Mouse (Mus musculus): ENCODE measurements around the gene Rps2. TPM values are rescaled to one million over a fixed set of nuclear protein-coding genes. Genes with fewer than 3 reads are reported as not detected.
"Not testable (repeated sequence)": the region's sequence is repeated elsewhere in the genome, so short reads cannot be mapped to it uniquely, and the experiment has no call there.

The Rps2 gene
- 732 and 739 TPM in 2 replicates for polyA plus RNA-seq (2015; fragmentation: Nextera tagmentation; extraction: Ambion mirVana)

GRCm38 (mm10) chr17:24717943-24718342, at the start of gene Rps2, which contains the start of gene Rnf151:
TSS of gene Rps2 (plus strand) at chr17:24718116.
TSS of gene Rnf151 (minus strand) at chr17:24718063.
- Histone ChIP-seq H3K4me2 (ENCODE audit: low read length) (peak within 1 kb of the TSS; percentile 62), H3K9me3 (ENCODE audit: control insufficient read depth, low read length) (no peaks in the 10 kb centered on the region), H3K27ac (ENCODE audit: low read depth, low read length) (no peak within 1 kb of the TSS), H3K9ac (ENCODE audit: low read depth, low read length) (no peak within 1 kb of the TSS; the same call in 1 of the 2 replicates), H3K4me3 (ENCODE audit: low read length) (peak within 1 kb of the TSS; percentile 89), H3K4me1 (ENCODE audit: control insufficient read depth, insufficient read depth, low read depth, low read length) (peaks cover 23% of the 10 kb centered on the region), H3K36me3 (ENCODE audit: control insufficient read depth, insufficient read depth, low read length) (peaks cover 16% of the 10 kb centered on the region), H3K27me3 (replicated peaks; ENCODE audit: control insufficient read depth, insufficient read depth, low read length) (no peaks in the 10 kb centered on the region)
- no peak for ATAC-seq
- 85% methylated on average over 4 of the region's 4 CpGs for WGBS

DNA sequence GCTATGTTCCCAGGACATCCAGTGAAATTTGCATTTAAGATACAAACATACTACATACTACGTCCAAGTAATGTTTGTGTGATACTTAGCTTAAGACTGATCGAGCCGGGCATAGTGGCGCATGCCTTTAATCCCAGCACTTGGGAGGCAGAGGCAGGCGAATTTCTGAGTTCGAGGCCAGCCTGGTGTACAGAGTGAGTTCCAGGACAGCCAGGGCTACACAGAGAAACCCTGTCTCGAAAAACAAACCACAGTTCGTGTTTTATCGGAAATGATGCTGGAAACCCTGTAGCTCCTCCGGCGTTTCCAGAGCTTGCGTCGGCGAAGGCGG, 48.7 kb upstream of the Rps2 start:
- peak overlapping the region; percentile 93 for H3K4me2 ChIP-seq (ENCODE audit: low read length)
- H3K27me3 ChIP-seq (replicated peaks; ENCODE audit: control insufficient read depth, insufficient read depth, low read length); H3K9me3 ChIP-seq (ENCODE audit: control insufficient read depth, low read length); H3K36me3 ChIP-seq (ENCODE audit: control insufficient read depth, insufficient read depth, low read length): not testable (repeated sequence)
- H3K4me1 ChIP-seq (ENCODE audit: control insufficient read depth, insufficient read depth, low read depth, low read length): peaks cover 26% of the 10 kb centered on the region
- peak overlapping the region; percentile 71 for H3K27ac ChIP-seq (ENCODE audit: low read depth, low read length)
- H3K4me3 ChIP-seq (ENCODE audit: low read length): peak overlapping the region; percentile 97
- peak; percentile 24 for ATAC-seq
- WGBS: 14% methylated on average over 15 of the region's 15 CpGs
- peak overlapping the region; percentile 99 for H3K9ac ChIP-seq (ENCODE audit: low read depth, low read length)

DNA sequence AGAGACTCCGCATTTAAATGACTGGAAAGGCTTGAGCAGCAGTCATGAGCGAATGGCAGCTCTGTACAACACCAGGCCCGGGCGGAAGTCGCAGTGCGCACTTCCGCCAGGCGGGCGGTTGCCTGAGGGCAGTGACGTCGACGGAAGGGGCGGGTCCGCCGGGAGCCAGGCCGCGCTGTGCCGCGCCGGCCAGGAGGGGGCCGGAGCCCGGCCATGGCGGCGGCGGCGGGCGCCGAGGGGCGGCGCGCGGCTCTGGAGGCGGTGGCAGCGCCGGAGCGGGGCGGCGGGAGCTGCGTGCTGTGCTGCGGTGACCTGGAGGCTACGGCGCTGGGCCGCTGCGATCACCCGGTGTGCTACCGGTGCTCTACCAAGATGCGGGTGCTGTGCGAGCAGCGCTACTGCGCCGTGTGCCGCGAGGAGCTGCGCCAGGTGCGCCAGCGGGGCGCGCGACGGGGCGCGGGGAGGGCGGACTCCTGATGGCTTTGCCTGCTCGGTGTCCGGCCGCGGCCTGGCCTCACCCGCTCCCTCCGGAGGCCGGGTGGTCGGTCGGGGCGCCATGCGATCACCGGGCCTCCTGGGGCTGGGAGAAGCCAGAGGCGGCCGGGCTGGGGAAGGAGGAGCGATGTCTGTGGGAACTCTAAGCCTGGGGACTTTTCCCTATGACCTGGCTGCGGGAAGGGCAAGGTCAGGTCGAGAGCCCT, 48.2 kb upstream of the Rps2 start, which contains the start of gene Zfp598:
Gene Zfp598, plus strand, starts transcription at position 143 of the 701 bp plus-strand sequence.
- no peaks in the 10 kb centered on the region for H3K27me3 ChIP-seq (replicated peaks; ENCODE audit: control insufficient read depth, insufficient read depth, low read length)
- WGBS: under 1% methylated on average over 65 of the region's 80 CpGs
- ATAC-seq: peak; percentile 98

DNA sequence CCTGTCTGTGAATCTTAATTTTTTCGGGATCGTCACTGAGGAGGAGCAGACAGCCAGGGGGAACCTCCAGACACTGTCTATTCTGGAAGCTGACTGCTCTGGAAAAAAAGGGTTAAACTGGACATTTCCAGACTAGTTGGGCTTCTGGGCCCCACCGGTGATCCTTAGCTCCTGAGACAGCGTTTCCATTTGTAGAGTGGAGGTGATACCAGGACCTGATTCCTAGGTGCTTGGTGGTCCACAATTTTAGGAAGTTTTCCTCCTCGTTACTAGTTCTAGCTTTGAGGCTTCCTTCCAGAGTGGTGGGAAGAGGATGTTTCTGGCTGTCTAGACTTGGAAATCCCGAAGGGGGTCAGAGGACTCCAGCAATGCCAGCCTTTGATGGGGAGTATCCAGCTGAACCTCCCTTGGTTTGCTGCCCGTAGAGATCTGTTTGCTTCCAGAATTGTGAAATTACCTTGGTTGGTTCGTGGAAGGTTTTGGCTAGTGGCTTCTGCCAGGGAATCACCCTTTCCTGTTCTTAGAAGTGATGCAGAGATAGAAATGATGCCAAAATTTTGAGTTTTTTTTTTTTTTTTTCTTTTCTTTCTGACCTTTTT, 47.6 kb upstream of the Rps2 start:
- WGBS: 12% methylated on average over 8 of the region's 8 CpGs

More for the DNA sequence above, 48.2 kb upstream of the Rps2 start, which contains the start of gene Zfp598:
- Histone ChIP-seq H3K4me3 (ENCODE audit: low read length) (peak within 1 kb of the TSS; percentile 97), H3K4me2 (ENCODE audit: low read length) (peak within 1 kb of the TSS; percentile 93), H3K9me3 (ENCODE audit: control insufficient read depth, low read length) (no peaks in the 10 kb centered on the region), H3K9ac (ENCODE audit: low read depth, low read length) (peak within 1 kb of the TSS; percentile 99), H3K4me1 (ENCODE audit: control insufficient read depth, insufficient read depth, low read depth, low read length) (peaks cover 26% of the 10 kb centered on the region), H3K27ac (ENCODE audit: low read depth, low read length) (peak within 1 kb of the TSS; percentile 92), H3K36me3 (ENCODE audit: control insufficient read depth, insufficient read depth, low read length) (no peaks in the 10 kb centered on the region)

DNA sequence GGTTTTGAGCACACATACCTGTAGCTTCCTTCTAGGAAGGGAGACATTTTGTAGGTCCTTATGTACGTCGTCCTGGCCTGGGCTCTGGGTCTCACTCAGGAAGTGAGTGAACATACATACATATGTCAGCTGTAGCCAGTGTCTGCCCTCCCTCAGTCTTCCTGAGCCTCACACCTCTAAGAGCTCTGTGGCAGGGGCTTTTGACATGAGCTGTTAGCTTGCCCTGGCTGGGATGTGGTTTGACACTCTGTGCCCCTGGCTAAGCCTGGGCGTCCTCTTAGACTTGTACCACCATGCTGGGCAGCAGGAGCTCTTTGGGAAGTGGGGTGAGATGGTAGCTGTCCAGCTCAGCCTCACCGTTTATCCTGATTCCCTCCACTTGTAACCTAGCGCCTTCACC, 46.6 kb upstream of the Rps2 start:
- H3K4me2 ChIP-seq (ENCODE audit: low read length): peak overlapping the region; percentile 93
- H3K36me3 ChIP-seq (ENCODE audit: control insufficient read depth, insufficient read depth, low read length): no peaks in the 10 kb centered on the region
- H3K9ac ChIP-seq (ENCODE audit: low read depth, low read length): no peak overlapping the region
- H3K4me3 ChIP-seq (ENCODE audit: low read length): no peak overlapping the region; the same call in 1 of the 2 replicates
- no peak overlapping the region for H3K27ac ChIP-seq (ENCODE audit: low read depth, low read length)
- H3K27me3 ChIP-seq (replicated peaks; ENCODE audit: control insufficient read depth, insufficient read depth, low read length): no peaks in the 10 kb centered on the region
- H3K9me3 ChIP-seq (ENCODE audit: control insufficient read depth, low read length): no peaks in the 10 kb centered on the region
- peaks cover 26% of the 10 kb centered on the region for H3K4me1 ChIP-seq (ENCODE audit: control insufficient read depth, insufficient read depth, low read depth, low read length)
- WGBS: 67% methylated on average over 5 of the region's 5 CpGs
- no peak for ATAC-seq

More for the DNA sequence above, 47.6 kb upstream of the Rps2 start:
- H3K4me1 ChIP-seq (ENCODE audit: control insufficient read depth, insufficient read depth, low read depth, low read length): peaks cover 26% of the 10 kb centered on the region
- H3K27ac ChIP-seq (ENCODE audit: low read depth, low read length): peak overlapping the region; percentile 92
- peak overlapping the region; percentile 93 for H3K4me2 ChIP-seq (ENCODE audit: low read length)
- no peaks in the 10 kb centered on the region for H3K36me3 ChIP-seq (ENCODE audit: control insufficient read depth, insufficient read depth, low read length)
- H3K9me3 ChIP-seq (ENCODE audit: control insufficient read depth, low read length): no peaks in the 10 kb centered on the region
- H3K4me3 ChIP-seq (ENCODE audit: low read length): peak overlapping the region; percentile 97
- ATAC-seq: no peak
- peak overlapping the region; percentile 99 for H3K9ac ChIP-seq (ENCODE audit: low read depth, low read length)
- H3K27me3 ChIP-seq (replicated peaks; ENCODE audit: control insufficient read depth, insufficient read depth, low read length): no peaks in the 10 kb centered on the region

GRCm38 (mm10) chr17:24672141-24672540, 45.8 kb upstream of the Rps2 start:
- Histone ChIP-seq H3K4me3 (ENCODE audit: low read length) (no peak overlapping the region), H3K9me3 (ENCODE audit: control insufficient read depth, low read length) (no peaks in the 10 kb centered on the region), H3K9ac (ENCODE audit: low read depth, low read length) (no peak overlapping the region), H3K27ac (ENCODE audit: low read depth, low read length) (no peak overlapping the region), H3K27me3 (replicated peaks; ENCODE audit: control insufficient read depth, insufficient read depth, low read length) (no peaks in the 10 kb centered on the region), H3K36me3 (ENCODE audit: control insufficient read depth, insufficient read depth, low read length) (peaks cover 1% of the 10 kb centered on the region; the same call in 1 of the 2 replicates), H3K4me1 (ENCODE audit: control insufficient read depth, insufficient read depth, low read depth, low read length) (peaks cover 26% of the 10 kb centered on the region), H3K4me2 (ENCODE audit: low read length) (peak overlapping the region; percentile 22)
- 40% methylated on average over 5 of the region's 5 CpGs for WGBS
- no peak for ATAC-seq

DNA sequence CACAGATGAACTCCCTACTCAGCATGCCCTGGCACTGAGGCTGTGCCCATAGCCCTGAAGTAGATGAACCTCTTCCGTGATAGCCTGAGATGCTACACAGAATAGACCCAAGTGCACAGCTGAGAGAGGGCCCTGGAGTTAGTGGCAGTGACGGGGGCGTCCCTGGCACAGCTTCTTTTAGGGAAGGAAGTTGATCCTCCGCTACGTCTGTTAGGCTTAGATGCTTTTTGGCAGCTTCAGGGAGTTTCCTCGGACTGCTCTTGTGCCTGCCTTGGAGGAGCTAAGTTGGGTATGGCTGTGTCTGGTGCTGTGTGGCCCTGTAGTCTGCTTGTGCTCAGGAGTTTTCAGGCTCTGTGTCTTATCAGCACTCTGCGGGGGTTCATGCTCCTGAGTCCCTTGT, 43.6 kb upstream of the Rps2 start:
- WGBS: 84% methylated on average over 7 of the region's 7 CpGs
- Histone ChIP-seq H3K36me3 (ENCODE audit: control insufficient read depth, insufficient read depth, low read length) (peaks cover 10% of the 10 kb centered on the region), H3K4me1 (ENCODE audit: control insufficient read depth, insufficient read depth, low read depth, low read length) (peaks cover 23% of the 10 kb centered on the region), H3K27me3 (replicated peaks; ENCODE audit: control insufficient read depth, insufficient read depth, low read length) (no peaks in the 10 kb centered on the region), H3K9ac (ENCODE audit: low read depth, low read length) (no peak overlapping the region), H3K27ac (ENCODE audit: low read depth, low read length) (no peak overlapping the region), H3K4me3 (ENCODE audit: low read length) (no peak overlapping the region), H3K9me3 (ENCODE audit: control insufficient read depth, low read length) (no peaks in the 10 kb centered on the region), H3K4me2 (ENCODE audit: low read length) (no peak overlapping the region)
- no peak for ATAC-seq

DNA sequence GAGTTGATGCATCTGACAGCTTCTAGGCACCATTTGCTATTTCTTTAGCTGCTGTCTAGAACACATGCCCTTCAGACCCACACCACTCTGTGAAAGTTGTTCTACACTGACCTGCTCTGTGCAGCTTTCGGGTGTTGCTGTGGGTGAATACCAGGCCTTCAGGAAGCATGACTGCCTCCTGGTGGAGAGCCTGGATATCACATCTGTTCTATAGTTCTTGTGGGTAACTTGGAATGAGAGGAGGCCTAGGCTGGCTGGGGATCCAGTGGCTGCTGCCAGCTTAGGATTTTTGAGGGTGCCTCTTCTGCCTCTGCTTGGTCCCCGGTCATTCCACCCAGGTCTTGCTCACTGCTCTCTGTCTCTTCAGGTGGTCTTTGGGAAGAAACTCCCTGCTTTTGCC, 41.7 kb upstream of the Rps2 start:
- no peaks in the 10 kb centered on the region for H3K27me3 ChIP-seq (replicated peaks; ENCODE audit: control insufficient read depth, insufficient read depth, low read length)
- H3K9ac ChIP-seq (ENCODE audit: low read depth, low read length): no peak overlapping the region
- peaks cover 13% of the 10 kb centered on the region for H3K4me1 ChIP-seq (ENCODE audit: control insufficient read depth, insufficient read depth, low read depth, low read length)
- no peak overlapping the region for H3K27ac ChIP-seq (ENCODE audit: low read depth, low read length)
- H3K9me3 ChIP-seq (ENCODE audit: control insufficient read depth, low read length): no peaks in the 10 kb centered on the region
- WGBS: 55% methylated on average over 2 of the region's 2 CpGs
- no peak overlapping the region for H3K4me2 ChIP-seq (ENCODE audit: low read length)
- no peak for ATAC-seq
- peaks cover 22% of the 10 kb centered on the region for H3K36me3 ChIP-seq (ENCODE audit: control insufficient read depth, insufficient read depth, low read length)
- no peak overlapping the region for H3K4me3 ChIP-seq (ENCODE audit: low read length)

- H3K27me3 ChIP-seq (replicated peaks; ENCODE audit: control insufficient read depth, insufficient read depth, low read length): no peaks in the 10 kb centered on the region
- peaks cover 27% of the 10 kb centered on the region for H3K36me3 ChIP-seq (ENCODE audit: control insufficient read depth, insufficient read depth, low read length)
- 93% methylated on average over 5 of the region's 5 CpGs for WGBS
- H3K9me3 ChIP-seq (ENCODE audit: control insufficient read depth, low read length): no peaks in the 10 kb centered on the region
- no peak overlapping the region for H3K4me2 ChIP-seq (ENCODE audit: low read length)
- ATAC-seq: no peak
- no peak overlapping the region for H3K4me3 ChIP-seq (ENCODE audit: low read length)
- no peak overlapping the region for H3K9ac ChIP-seq (ENCODE audit: low read depth, low read length)
- peaks cover 6% of the 10 kb centered on the region for H3K4me1 ChIP-seq (ENCODE audit: control insufficient read depth, insufficient read depth, low read depth, low read length)
- H3K27ac ChIP-seq (ENCODE audit: low read depth, low read length): no peak overlapping the region
These were observed 41.0 kb upstream of the Rps2 start for GRCm38 (mm10) chr17:24676877-24677276.

Data from hindbrain, embryonic 16.5 days (tissue).